Mouse (Mus musculus) forelimb bud, embryonic 11.5 days (tissue): ENCODE data around the gene Grk2.

ENCODE experiments used
- DNase-seq: peaks from one replicate; pipeline ENCODE4 v3.0.0-alpha.2; 2012; ENCODE audit warnings: low read depth, low spot score

The Grk2 gene

DNA sequence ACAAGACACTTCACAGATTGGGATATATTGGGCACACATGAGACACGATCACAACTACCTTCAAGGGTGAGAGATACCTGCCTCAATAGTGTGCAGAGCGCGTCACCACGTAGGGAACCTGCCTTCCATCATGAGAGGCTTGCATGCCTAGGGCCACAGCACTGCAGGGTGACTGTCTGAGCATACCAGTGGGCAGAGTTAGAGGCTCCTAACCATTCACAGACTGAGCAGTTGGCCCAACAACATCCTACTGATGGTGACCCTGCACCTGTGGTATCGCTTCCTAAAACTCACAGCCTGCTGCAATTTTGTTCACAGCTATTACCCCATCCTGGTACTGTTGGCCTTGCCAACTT is 2.4 kb downstream of the Grk2 start:
- no peak for DNase-seq

DNA sequence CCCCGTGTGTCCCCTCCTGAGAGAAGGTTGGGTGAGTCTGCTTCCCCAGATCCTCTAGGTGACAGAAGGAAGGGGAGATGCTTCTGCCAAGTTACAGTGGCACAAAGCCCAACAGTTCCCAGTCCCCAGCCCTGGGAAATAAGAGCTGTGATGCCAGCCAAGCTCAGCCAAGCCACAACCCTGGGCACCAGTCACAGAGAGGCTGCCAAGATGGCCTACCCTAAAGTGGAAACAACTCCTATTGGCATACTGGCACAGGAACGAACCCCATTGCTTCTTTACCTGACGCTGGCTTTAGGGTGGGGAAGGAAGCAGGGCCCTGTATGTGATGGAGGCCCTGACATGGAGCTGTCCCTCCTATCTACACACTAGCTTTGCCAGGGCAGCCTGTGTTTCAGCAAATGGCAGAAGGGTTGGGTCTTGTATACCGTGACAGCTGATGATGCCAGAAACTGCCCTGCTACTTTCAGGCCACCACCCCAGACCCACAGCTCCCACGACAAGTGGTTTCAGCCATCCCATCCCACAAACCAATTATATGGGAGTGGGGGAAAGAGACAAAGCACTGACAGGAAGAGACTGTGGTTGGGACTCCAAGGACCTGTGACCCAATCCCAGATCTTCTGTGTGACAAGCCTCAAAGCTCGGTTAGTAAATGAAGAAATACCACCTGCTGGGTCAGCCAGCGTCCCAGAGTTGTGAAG is 2.9 kb downstream of the Grk2 start:
- no peak for DNase-seq

DNA sequence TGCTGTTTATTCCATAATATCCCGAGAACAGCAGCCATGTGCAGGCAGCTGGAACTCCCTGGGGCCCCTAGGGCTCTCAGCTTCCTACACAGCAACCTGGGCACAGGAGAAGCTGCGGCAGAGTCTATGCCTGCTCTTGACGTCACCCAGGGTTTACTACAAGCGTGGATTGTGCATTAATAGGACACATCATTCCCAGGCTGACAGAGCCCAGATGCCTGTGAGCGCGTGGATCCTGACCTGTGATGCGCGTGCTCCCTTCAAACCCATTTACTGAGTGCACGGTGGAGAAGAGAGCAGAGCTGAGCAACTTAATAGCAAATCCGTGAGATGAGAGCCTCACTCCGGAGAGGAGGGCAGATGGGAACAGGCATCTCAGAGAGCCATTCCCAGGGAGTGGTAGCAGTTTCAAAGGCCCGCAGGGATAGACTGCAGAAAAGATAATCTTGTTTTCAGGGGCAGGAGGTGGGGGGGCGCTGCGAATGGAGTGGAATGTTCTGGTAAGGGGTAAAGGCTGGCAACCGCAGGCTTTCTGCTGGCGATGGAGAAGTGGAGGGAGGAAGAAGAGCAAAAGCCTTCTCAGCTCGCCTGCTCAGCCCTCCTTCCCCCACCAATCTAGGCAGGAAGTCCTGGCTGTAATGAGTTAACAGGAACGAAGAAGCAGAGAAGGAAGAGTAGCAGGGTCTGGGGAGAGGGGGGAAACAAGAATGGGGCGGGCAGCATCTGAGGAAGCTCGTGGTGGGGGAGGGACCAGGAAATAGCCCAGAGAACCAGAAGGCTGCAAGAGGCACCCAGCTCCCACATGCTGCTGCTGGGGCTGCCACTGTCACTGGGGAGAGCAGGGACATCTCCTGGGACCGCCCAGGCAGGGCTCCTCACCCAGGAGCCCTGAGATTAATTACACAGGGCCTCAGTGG is 4.0 kb downstream of the Grk2 start:
- no peak for DNase-seq

DNA sequence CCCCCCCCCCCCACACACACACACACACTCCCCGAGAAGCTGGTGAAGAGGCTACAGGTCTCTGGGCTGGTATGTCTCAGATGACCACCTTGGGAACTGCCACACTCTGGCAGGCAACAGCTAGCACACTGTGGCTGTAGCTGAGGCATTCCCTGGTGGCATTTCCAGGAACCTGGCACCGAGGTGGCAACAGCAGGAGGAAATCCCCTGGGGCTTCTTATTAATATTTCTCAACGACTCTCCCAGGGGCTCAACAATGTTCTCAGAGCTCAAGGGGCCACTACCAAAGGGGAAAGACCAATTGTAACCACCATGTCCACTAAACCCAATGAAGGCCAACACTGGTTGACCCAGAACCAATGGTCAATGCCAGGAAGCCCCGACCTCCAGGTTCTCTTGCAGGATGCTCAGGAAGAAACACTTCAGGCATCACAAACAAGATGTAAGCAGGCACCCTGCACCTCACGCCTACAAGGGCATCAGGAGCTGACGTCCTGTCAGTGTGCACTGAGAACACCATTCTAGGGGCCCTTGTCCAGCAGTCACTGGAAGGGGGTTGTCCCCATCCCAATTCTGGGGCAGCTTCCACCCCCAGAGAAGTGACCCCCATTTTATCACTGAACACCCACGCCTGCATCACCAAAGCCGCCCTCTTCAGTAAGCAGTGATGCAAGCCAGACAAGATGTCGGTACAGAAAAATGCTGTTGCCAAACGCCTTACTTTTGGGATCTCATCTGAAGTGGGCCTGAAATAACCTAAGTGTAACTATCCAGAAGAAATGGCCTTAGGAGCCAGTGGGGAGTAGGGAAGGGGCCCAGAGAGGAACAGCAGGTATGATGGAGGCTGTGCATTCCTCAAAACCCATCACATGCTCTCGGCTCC is 4.9 kb downstream of the Grk2 start:
- DNase-seq: no peak

DNA sequence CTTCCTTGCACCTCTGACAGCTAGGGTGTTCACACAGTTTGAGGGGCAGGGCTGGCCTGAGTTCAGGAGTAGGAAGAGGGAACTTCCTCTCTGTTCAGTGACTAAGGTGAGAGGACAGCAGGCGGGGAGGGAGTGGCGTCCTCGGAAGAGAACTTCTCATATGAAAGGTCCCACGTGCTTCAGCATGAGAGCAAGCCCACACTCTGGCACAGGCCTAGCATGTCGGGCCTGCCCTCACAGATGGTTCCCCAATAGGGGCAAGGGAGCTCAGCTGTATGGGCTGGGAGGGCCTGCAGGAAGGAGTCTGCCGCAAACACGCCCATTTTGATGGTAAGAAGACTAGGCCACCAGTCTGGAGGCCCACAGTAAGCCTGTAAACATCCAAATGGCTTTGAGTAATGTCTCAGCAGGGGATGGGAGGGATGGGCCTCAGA is 5.7 kb downstream of the Grk2 start:
- DNase-seq: no peak

DNA sequence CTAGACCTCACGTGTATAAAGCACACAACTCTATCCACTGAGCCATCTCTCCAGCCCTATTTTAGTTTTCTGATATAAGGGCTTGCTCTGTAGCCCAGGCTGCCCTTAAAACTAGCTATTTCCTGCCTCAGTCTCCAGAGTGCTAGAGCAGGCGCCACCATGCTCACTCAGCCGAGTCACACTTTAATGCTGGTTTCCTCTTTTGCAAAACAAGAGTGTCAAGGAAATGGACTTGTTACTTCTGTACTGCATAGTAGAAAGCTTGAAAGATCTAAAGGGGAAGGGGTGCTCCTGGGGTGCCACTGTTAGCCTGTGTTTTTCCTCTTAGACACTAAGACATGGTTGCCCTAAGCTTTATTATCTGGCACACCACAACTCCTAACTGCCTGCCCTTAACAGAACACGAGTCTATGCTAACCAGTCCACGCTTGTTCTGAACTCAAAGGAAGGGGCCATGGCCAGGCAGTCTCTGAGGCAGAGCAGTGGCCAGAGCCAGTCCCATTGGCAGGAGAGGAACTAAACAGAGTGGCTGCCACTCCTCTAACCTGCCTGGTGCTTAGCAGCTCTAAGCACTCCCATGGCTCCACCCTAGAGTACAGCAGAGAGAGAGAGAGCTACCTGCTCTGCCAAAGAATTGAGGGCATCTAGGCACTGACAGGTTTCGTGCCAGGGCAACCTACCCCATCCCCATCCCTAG is 6.3 kb downstream of the Grk2 start:
- no peak for DNase-seq

DNA sequence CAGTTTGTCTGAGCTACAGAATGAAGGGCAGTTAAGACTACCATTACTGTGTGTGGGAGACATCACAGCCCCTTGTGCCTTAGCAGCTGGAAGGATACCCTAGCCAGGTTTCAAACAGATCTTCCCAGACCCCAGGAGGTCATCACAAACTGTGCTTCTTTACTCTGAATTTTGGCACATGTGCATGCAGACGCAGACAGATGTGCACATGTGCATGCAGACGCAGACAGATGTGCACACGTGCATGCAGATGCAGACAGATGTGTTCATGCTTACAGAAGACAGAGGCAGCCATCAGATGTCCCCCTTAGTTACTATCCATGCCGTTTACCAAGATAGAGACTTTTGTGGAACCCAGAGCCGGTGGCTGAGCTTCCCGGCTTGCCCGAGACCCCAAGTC is 6.9 kb downstream of the Grk2 start:
- DNase-seq: no peak

DNA sequence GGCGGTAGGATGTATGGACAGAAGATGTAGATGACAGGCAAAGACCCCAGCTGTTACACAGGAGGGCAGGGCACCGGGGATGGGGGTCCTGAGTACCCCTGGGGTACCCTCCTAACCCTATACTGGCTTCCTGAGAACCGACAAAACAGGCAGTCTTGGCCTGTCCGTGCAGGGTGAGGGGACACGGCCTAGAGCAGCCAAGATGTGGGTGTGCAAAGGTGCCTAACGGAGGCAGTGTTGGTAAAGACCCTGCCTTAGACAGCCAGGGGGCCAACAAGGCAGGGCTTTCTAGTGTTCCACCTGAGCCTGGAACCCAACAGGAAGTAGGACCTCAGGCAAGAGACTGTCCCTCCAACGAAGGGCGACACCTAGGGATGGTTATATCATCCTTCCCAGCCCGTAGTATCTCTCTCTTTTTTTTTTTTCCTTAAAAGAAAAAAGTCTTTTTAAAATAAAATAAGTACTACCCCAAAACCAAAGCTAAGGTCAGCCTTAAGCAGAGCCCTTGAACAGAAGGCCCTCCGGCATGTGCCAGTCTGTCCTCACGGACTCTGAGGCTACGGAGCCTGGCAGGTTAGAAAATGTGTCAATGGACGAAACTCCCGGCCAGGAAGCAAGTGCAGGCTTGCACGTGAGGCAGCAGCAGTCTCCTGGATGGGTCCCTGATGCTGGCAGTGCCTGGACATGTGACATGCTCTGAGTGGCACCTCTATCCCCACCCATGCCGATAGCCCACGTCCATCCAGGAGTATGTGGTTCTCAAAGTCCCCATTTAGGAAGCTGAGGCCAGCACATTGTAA is 7.5 kb downstream of the Grk2 start:
- DNase-seq: no peak

DNA sequence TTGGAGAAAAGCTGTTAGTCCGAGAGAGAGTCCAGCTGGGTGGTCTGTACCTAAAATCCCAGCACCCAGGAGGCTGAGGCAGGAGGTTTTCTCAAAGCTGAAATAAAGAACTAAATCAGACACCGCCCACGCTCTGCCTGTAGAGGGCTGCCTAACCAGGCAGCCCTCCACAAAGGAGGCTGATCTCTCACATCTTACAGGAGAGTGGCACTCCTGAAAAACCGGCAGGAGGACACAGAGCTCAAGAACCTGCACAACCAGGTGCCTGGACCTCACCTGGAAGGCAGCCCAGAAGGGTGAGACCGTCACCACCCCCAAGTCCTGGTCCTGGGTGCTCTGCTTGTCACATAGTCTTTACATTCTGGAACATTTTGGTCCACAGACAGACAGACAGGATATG is 8.2 kb downstream of the Grk2 start:
- DNase-seq: no peak

DNA sequence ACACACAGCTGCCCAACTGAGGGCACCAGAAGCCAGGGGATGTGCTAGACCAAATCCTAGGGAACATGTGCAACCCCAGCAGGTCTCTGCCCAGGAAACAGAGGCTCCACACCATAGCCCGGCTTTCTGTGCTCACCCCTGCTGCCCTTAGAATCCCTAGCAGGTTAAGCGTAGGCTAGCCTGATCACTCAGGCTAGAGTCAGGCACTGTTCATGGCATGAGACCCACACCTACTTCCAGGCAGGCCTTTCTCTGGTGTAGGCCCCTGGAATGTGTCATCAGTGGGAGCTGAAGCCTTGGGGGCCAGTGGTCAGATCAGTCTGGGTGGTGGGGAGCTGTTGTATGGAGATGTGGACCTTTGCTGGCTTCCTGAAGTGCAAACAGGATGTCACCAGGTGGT is 9.4 kb downstream of the Grk2 start:
- DNase-seq: no peak

DNA sequence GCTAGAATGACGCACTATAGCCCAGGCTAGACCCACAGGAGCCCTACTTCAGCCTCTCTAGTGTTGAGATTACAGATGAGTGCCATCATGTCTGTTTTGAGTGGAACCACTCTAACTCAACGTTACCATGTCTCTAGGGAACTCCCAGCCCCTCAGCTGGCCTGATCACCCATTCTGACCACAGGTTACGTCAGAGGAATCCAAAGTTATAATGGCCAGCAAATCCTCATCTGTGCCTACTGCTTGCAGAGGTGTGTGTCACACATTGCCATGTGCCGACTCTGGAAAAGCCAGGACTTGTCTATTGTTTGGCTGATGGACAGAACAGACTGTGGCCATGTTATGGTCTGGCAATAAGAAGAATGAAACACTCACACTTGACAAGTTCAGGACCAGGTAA is 10.6 kb downstream of the Grk2 start:
- no peak for DNase-seq

DNA sequence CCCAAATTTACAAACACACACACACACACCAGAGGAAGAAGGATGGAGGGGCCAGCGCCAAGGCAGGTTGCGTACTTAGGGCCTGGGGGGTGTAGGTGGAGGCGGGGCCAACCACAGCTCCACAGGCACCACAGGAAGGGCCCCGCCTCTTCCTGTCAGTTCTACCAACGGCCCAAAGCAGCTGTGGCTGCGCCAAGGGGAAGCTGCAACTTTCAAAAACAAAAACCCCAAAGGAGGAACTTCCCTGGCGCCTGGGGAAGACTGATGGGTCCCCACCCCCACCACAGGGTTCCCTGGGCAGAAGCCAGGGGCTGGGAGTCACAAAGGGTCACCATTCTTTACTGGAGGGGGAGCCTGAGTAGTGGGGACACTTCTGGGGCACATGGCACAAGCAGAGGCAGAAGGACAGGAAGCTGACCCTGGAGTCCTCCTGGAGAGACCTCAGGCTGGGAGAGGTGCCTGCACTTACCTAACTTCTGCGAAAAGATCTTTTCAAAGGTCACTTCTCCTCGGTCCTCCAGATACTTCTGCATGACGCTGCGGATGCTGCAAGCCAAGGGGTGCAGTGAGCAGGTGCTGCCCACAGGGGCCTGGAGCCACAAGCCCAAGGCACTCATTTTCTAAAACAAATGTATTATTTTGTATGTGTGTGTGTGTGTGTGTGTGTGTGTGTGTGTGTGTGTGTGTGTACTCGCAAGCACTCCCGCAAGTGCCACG is 11.5 kb downstream of the Grk2 start:
- DNase-seq: no peak

DNA sequence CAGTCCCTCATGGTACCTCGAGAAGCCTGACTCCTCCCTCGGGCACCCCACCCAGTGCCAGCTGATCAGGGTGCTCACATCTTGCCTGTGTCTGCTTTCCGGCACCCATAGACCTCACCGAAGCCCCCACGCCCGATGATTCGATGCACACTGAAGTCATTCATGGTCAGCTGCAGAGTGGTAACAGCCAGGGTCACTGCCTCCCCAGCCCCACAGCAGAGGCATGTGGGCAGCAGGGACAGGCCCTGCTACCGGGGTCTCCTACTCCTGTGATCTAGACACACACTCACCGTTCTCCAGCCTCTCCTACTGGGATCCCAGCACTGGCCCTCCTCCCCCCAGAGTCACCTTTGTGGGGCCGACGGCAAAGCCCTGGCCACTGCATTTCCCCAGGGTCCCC is 14.9 kb downstream of the Grk2 start:
- no peak for DNase-seq

DNA sequence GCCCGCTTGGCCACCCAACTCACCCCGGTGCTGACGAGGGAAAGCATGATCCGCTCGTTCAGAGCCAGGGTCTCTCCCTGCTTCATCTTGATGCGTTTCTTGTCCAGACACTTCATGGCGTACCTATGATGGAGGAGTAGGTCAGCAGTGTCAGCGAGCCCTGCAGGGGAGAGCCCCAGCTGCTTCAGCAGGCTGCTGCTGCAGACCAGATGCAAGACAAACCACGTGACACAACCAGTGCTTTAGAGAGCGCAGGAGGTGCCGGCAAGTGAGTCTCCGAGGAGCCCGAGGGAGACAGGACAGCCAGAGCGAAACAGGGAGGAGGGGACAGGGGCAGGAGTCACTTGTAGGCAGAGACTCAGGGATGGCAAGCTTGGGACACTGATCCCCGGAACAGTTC is 15.3 kb downstream of the Grk2 start:
- DNase-seq: no peak

DNA sequence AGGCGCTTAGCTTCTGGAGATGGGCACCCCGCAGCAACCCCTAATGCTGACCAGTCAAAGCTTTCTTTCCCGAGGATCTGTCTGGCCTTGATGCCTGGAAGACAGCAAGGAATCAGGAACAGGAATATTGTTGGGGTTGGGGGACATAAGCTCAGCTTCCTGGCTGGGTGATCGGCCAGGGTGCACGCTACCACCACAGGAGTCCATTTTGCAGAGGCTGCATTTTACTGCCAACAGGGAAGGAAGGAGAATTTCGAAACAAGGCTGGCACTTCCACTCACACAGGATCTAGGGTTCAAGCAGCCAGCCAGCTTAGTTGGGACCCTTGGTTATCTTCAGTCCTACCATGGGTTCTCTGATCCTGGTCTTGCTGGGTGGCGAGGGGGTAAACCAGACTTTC is 22.4 kb downstream of the Grk2 start:
- DNase-seq: no peak

DNA sequence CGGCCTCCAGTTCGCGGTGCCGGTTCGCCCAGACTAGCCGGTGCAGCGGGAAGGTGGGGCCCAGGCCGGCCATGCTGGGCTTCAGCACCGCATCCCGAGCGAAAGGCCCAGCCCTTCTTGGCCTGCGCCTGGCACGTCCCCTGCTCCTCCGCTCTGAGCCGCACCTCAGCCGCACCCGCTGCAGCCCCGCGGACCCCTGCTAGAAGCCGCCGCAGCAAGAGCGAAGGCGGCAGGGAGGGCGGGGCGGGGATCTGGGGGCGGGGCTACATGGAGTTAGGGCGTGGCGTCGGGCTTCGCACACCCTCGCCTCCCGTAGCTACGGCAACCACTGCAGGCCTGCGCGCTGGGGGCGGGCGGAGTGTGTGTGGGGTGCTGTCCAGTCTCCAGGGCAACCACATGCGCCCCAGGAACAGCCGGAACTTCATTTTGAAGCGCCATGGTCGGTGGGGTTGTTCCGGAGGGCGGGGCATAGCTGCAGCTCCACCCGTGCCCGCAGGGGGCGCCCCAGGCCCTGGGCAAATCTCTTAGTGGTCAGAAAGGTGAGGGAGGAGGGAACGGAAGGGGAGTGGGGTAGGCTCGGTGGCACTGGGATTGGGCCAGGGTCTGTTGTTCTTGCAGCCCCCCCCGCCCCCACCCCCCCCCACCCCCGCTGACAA is 23.0 kb downstream of the Grk2 start, which contains the start of gene Ankrd13d:
Ankrd13d (minus strand) TSS at position 240 of the 656 bp plus-strand sequence.
- peak; percentile 79 for DNase-seq

DNA sequence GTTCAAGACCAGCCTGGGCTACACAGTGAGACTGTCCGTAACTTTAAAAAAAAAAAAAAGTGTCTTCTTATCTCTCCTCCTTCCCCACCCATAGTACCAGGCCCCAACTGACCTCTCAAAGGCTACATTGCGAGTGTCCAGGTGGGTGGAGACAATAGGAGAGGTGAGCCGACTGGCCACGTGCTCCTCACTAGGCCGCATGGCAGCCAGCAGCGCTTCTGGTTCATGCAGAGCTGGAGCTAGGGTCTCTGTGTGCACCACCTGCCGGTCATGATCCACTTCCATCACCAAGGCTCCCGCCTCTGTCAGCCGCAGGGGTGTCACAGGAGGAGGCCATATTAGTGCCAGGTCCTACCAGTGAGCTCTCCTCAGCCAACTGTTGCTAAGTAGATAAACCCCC is 25.6 kb downstream of the Grk2 start:
- DNase-seq: no peak

DNA sequence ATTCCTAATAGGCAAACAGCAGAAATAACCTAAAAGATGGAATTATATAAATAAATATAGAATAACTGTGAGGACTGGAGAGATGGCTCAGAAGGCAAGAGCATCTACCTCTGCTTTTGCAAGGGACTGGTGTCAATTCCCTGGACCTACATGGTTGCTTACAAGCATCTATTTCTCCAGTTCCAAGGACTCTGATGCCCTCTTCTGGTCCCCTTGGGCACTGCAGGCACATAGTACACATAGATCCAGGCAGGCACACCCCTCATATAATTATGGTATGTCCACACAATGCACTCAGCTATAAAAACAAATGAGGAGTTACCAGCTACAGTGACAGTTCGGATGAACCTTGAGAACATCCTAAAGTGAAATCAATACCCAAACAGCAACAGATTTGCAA is 26.5 kb downstream of the Grk2 start:
- no peak for DNase-seq

DNA sequence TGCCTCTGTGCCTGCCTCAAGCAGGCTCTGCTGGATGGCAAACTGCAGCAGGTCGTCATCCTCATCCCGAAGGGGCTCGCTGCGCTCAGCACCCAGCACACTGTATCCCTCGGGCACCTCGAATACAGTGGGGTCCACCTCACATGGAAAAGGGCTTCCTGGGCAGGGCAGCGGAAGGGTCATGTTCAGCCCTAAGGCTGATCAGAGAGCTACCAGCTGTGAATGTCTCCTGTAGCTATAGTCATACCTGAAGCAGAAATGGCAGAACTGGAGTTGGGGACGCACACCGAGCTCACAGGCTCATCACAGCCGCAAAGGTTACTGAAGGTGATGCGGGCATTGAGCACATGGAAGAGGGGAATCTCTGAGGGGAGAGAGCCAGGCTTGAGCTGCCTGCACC is 35.0 kb downstream of the Grk2 start:
- no peak for DNase-seq
